Mouse (Mus musculus): ENCODE data around the gene Ndufb7.

DNA sequence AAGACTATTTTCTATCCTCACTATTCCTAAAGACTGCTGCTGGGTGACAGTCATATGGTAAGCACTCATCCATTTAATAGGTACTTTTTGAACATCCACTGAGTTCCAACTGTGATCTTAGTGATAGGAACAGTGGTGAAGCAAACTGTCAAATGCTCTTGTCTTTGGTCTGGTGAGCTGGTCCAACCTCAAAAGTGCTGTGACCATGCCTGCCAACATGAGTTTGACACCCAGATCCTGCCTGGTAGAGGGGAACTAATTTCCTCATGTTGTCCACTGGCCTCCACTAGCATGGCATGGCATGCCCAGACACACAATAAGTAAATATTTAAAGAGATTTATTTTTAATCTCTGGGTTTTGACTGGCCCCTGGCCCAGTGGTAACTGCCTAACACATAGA is 50.2 kb downstream of the Ndufb7 start:
- TF ChIP-seq POLR2A (IDR thresholded peaks at IDR 0.05; ENCODE audit: borderline replicate concordance, low read depth, low read length) (no peak), CTCF (IDR thresholded peaks at IDR 0.05; ENCODE audit: low read depth, low read length) (no peak)

Data from bone marrow macrophage, adult 2 months (primary cell).